Mouse (Mus musculus): ENCODE data around the gene Vps53.
A peak's percentile ranks its signal among the peaks of the same experiment; 100 is the strongest.

Vps53 gene

DNA sequence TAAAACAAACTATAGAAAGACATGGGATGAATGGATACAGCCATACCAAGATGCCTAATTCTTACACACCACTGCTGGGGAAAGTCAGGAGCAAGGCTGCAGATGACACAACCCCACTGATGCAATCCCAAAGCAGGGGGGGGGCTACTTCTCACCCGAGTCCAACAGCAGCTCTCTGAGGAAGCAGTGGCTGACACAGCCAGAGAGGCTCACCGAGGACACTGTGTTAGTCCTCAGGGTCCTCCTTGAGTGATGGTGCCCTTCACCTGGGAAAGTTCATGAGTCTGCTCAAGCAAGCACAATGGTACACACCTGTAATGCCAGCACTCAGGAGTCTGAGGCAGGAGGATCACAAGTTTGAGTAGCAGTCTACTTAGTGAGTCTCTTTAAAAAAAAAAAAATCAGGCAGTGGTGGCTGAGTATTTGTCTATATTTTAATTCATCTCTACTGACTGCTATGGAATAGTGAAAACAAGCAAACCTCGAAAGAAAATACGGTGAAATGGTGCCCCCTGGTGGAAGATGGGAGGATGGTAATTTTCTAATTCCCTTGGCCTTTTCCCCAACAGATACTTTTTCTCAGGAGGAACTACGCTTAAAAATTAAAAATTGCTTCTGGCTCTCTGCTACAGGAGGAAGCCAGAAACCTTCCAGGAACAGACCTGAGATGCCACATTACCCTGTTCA lies 12.2 kb downstream of the Vps53 start:
- DNase-seq = peak; percentile 85

DNA sequence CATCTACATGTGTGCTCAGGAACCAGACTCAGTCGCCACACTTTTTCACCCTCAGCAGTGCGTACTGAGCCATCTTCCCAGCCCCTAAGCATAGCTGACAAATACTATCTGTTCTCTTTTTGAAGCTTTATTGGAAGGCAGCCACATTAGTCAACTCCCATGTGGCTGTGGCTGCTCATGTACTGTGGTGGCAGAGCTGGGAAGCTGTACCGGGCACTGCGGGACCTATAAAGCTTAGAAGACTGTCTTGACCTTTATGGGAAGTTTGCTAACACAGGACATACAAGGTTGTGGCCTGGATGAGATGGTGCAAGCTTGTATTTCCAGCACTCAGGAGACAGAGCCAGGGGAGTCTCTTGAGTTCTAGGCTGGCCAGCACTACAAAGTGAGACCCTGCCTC lies 12.8 kb downstream of the Vps53 start:
- no peak for DNase-seq

DNA sequence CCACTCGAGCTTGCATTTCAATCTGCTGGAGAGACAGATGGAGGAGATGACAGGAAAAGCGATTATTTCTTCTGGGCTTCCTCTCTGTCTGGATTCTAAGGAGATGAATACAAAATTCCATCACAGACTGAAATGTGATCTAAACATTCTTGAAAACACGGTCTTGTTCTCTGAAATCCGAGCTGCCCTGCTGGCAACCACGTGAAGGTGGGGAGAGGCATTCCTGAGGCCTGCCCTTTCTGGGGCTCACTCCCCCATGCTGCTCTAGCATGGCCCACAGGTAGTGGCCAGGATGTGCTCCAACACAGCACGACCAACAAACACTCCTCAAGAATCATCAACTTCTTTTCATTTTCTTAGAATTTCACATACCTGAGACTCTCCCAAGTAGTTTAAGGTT lies 19.2 kb downstream of the Vps53 start:
- DNase-seq = no peak

DNA sequence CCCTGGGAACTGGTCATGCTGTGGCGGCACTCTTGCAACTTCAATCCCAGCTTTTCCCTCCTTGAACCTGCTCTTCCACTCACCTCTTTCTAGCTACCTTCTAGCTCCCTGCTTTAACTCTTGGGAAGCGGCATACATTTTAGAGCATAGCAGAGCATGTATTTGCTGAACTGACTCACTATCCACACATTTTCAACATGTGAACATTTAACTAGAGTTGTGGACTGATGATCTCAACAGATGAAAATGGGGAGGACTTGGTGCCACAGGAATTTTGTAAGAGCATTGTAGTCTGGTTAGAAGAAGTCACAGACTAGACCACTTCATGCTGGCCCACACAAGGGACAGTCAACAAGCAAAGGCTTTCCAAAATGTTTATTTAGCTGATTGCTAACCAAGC lies 21.1 kb downstream of the Vps53 start:
- peak; percentile 7 for DNase-seq

DNA sequence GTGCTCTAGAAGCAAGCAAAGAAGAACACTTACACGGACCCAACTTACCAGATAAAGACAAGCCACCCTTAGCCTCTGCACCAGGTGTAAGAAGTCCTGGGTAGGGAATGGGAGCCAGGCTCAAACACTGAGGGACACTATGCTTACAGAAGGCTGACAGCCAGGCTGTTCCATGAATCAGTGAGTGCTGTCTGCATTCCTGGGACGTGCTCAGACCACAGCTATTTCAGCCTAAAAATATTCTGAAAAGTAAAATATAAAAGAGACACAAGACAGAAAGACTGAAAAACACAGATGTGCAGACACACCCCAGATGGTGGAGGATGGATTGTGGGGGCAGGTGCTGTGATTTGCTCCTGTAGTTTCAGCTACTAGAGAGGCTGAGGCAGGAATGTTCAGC lies 24.6 kb downstream of the Vps53 start:
- no peak for DNase-seq

DNA sequence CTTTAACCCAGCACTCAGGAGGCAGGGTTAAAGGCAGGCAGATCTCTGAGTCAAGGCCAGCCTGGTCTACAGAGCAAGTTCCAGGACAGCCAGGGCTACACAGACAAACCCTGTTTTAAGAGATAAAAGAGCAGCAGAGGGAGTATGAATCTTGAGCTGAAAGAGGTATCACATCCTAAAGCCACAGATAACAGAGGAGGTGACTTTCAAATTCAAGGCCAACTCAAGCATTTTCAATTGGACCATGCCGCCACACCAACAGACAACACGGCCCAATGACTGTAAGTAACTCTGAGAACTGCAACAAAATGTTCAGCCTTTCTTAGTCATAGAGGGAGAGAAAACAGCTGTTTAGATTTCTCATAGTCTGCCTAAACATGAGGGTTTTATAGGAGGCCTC lies 25.2 kb downstream of the Vps53 start:
- no peak for DNase-seq

DNA sequence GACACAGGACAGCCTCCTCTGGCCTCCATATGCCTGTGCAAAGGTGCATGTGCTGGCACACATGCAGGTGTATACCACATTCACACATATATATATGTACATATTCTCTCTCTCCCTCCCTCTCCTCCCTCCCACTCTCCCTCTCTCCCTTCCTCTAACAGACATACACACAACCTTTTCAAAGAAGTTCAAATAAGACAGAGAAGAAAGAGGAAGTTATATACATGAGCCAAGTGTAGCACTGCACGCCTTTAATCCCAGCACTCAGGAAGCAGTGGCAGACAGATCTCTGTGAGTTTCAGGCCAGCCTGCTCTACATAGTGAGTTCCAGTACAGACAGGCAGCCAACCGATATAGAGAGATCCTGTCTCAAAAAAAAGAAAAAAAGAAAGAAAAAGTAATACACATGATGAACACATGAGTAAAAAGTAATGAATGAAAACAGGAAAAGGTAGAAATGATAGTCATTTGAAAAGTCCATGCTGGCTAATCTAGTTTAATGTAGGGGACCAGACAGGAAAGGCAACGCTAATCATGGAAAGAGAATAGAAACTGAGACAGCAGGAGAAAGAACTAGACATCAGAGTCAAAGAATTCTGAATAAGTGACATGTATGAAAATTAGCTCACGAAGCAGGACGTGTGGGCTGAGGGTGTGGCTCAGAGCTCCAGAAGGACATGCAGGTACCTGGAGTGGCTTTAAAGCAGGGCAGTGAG lies 26.1 kb downstream of the Vps53 start:
- no peak for DNase-seq

DNA sequence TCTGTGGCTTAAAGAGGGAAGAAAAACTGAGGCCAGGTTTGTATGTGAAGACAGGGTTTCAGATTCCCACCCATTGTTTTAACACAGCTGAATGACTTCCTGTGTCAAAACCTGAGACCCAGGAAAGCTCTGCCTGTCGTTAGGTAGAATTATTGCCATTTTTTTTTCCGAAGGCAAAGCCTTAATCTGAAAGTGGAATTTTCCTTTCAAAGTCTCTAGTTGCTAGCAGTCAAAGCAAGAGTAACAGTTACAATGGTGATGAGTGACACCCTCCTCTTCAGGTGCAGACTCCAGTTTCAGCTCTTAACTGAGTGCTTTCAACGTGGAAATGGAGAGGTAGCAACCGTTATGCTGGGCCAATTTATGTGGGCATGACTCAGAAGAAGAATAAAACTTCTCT lies 28.5 kb downstream of the Vps53 start:
- DNase-seq = no peak

DNA sequence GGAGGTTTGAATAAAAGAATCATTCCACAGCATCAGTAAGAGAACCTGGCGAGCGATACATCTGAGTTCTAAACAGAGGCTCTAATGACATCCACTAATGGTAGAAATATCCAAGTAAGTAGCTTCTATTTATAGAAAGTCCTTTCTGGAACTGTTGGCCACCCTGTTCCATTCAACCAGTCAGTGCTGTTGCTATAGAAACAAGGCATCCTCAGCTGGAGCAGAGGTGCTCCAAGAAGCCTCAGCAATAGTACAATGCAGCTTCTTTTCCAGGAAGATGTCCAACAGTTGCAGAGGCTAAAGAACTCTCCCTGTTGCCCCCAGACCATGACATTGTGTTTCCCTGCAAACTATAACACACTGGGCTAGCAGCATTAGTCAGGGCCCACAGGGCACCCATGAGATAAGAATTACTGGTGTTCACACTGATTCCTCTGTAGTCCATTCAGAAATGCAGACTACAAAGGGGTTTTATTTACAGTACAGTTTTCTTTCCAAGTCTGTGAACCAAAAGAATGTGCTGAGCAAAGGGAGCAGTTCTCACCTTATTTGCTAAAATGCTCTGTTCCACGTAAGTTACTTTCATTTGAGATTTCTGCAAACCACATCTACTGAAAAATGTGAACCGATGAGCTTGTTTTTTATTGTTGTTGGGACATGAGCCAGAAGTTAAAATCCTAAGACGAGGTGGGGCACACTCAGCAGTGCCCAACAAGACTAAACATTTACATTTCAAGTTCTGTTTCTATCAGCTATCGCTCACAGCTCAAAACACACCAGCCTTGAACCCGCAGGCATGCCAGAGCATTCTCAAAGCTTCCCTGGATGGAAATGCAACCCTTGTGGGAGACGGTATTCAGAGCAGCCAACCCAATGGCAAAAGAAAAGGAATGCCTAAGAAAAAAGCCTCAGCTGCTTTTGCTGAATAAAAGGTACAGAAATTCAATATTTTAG lies 31.1 kb downstream of the Vps53 start:
- peak; percentile 47 for DNase-seq

DNA sequence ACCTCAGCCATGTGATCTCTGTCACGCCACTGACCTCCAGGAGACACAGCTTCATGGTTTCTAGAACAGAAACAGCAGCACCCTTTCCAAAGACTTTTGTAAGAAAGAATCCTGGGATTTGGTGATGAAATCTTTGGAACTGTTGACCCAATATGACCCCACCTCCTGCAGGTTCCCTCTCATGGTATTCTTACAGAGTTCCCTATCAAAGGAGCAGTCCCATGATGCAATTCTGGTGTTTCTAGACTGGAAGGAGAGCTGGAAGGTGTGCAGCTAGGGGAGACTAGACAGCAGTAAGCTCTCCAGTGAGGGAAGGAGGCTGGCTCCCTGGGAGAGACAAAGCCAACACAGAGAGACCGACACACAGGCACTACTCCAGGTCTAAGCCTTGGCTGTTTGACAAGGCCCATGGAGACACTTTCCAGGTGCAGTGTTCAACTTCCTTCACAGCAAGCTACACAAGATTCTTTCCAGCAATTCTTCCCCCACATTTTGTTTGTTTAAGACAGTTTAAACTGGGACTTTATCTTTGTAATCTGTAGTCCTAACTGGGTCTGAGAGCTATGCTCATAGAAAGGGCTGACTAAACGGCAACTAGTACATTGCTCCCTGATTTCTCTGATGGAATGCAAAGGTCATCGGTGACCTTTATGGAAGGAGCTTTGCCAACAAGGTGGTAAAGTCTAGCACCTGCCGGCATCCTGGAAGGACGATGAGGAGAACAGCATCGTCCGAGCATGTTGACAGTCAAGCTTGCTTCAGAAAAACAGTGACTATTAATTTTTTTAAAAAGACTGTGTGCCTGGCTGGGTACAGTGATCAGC lies 33.0 kb downstream of the Vps53 start:
- no peak for DNase-seq

DNA sequence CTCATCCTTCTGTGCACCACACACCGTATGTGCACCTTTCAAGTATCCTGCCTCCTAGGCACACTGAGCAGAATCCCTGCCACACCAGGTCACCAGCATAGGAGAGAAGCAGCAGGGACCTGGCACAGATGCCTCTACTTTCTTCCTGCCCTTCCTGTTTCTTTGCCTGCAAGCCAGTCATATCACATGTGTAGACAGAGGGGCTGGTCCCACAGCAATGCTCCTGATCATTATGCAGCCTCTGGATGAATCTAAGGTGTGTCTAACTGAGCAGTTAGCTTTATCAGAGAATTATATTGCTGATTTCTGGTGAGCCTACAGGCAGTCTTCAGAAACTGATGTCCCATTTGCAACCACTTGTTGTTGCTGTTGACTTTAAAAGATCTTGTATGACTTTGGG lies 34.3 kb downstream of the Vps53 start:
- no peak for DNase-seq

DNA sequence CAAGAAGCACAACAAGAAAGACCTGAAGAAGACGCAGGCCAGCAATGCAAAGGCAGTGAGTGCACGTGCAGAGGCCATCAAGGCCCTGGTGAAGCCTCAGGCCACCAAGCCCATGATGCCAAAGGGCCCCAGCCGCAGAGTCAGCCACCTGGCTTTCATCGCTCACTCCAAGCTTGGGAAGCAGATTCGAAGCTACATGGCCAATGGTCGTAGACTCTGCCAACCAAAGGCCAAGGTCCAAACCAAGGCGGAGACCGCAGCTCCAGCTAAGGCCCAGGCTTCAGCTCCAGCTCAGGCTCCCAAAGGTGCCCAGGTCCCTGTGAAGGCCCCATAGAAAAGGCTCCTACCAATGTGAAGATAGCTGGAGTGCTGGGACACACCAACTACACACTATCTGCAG lies 35.1 kb downstream of the Vps53 start:
- no peak for DNase-seq

DNA sequence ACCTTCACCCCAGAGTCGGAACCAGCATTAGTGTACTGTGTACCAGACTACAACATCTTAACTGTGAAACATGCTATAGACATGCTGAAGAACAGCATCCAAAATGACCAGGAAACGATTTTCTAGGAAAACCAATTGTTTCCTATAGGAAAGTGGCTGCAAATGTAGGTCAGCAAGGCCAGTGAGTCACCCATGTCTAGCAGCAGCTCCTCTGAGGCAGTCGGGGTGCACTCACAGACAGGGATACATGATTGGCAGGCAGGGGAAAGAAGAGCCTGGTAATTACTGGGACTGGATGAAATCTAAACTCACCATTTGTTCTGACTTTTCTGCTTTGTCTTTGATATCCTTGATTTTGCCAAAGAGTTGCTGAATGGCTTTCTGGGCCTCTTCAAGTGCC lies 41.5 kb downstream of the Vps53 start:
- DNase-seq = no peak

DNA sequence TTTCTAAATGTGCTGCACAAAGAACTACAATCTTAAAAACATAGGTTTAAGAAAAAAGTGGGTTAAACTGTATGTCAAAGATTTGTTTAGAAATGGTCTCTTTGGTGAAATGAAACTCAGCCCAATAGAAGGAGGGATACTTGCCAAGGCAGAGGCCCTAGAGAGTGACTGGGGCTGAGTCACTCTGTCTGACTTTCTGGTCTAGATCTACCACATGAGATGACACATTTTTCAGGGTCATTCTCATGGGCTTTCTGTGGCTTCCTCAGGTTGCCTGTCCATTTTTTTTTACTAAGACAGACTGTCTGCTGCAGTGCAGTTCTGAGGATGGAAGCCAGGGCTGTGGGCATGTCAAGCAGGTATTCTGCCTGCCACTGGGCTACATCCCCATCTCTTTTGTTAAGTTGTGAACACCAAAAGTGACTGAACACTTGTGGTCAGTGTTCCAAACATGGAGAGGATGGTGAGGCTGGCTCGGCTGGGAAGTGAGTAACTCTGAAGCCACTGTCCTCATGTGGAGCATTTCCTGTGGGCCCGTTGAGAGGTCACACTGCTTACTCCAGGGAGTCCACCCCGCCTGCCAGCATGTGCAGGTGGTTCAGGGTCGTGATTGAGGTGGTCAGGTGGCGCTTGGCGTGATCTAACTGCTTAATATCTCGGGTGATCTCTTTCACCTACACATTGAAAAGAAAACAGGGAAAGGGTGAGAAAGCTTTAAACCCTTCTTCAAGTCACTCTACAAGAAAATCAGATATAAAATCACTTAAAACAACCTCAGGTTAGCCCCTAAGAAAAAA lies 43.6 kb downstream of the Vps53 start:
- DNase-seq = no peak

DNA sequence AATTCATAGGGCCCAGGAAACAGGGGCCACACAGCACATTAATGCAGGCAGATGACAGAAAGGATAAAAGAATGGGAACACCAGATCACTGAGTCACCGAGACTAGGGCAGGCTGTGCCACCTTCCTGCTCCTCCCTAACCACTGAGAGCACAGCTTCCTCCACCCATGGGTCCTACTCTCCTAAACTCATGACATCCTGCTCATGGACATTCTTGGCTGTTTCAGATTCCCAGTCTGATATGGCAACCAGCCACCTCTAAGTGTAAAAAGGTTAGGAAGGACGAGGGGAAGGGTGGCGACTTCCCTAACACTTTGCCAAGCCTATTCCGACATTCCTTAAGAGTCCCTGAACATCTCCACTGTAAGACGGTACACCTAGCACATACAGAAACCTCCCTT lies 48.6 kb downstream of the Vps53 start:
- DNase-seq = peak; percentile 77

DNA sequence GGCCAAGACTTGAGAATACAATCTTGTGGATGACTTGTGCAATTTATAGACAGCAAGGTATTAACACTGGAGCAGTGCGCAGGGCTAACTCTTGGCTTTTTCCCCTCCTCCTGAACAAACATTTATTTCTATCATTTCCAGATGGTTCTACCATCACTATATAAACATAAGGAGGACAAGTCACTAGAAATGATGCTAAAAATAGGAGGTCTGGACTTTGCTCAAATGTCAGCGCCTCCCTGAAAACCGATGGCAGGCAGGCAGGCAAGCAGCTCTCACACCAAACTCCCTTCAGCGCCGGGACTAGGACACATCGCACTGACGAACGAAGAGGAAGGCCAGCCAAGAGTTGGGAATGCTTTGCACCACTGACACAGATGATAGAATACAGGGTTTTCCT lies 54.1 kb downstream of the Vps53 start:
- peak; percentile 58 for DNase-seq

DNA sequence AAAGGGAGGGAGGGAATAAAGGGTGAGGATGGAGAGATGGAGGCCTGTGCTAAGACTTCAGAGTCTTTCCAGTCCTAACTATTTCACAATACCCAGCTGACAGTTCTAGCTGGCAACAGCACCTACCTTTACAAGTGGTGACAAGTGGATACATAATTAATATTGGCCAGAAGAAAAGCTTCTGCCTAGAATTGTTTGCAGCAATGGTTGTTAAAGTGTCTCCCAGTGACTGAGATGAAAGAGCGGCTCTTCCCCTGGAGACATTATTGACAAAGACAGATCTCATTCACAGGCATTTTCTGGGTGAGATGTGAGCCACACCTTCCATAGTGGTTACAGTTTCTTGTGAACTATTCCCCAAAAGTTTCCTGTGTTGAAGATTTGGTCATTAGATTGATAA lies 55.9 kb downstream of the Vps53 start:
- DNase-seq = no peak

DNA sequence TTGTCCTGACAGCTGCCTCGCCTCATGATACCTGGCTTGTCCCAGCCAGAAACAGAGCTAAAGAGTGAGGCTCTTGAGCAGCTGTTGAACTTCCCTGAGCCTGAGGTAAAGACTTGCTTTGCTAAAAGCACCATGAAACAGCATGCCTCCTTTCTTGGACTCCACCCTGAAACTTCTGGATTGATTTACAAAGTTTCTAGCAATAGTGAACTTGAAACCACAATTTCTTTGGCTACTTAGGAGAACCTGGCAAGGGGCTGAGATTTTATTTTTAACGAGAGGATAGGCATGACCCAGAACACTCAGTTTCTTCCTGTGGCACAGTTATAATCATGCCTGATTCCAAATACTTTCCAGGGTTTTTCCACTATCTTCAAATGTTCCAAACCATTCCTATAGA lies 56.9 kb downstream of the Vps53 start:
- no peak for DNase-seq

DNA sequence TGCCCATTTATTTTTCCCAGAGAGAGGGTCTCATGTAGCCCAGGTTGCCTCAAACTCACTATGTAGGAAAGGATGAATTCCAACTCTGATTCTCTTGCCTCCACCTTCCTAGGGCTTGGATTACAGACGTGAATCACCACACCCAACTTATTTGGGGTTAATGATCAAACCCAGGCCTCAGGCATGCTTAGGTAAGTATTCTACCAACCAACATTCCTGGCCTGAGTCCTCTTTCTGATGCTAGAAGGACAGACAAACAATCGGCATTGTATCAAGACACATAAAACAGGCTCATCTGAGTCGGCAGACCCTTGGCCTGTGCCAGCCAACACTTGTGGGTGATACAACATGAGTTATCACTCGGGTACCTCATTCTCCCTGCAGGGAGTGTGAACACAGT lies 58.4 kb downstream of the Vps53 start:
- DNase-seq = no peak

DNA sequence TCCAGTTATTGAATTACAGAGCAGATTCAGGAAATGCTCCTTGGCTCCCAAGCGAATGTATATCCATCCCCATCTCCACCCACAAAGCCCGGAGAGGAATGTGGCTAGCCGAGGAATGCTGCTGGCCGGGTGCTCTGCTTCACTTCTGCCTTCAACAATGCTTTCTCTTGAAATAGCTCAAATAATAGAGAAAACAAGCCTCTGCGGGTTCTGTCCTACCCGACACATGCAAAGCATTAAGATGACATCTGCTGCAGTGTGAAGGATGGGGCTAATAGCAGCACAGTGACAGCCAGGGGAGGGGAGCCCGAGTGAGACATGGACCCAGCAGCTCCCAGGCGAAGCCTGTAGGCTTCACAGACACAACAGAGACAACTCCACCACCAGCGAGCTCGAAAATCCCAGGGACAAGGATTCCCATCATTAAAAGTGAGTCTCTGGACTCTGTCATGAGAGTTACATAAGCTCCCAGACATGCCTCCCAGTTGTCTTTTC lies 59.0 kb downstream of the Vps53 start:
- peak; percentile 48 for DNase-seq

DNA sequence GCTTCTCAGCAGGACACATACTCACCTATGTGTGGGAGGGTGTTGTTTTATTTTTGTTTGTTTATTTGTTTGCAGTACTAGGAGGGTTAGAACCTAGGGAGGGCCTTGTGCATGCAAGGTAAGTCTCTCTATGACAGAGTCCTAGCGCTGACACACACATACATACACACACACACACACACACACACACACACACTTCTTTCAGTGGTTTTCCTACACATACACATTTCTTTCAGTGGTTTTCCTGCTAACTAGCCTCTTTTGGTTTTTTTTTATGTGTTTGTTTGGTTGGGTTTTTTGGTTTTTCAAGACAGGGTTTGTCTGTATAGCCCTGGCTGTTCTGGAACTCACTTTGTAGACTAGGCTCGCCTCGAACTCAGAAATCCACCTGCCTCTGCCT lies 69.0 kb downstream of the Vps53 start:
- no peak for DNase-seq
